Mouse (Mus musculus) bone marrow, adult 2 months (tissue): Measurements from ENCODE around the gene Slc2a4. TPM values are rescaled to one million over a fixed set of nuclear protein-coding genes. Genes with fewer than 3 reads are reported as not detected.

ENCODE experiments used
- H3K27ac ChIP-seq: fragments of 200-500 bp; 2 replicates; pipeline ENCODE4 v1.5.1; 2012; ENCODE audit warnings: low read depth, mild to moderate bottlenecking, control low read depth, inconsistent platforms, low read length; ENCODE audit not compliant: control insufficient read depth, poor library complexity, insufficient read depth
- H3K4me1 ChIP-seq: fragments of 200-500 bp; 2 replicates; pipeline ENCODE4 v1.6.1; 2011; ENCODE audit warnings: low read length; ENCODE audit not compliant: control insufficient read depth, insufficient read depth
- H3K4me3 ChIP-seq: fragments of 200-500 bp; replicated peaks from 2 replicates; pipeline ENCODE3; 2011; ENCODE audit warnings: mild to moderate bottlenecking, low read depth, low read length, control low read depth; ENCODE audit not compliant: control insufficient read depth
- CTCF ChIP-seq: fragments of 200-500 bp; IDR thresholded peaks from 2 replicates; pipeline ENCODE4 v1.5.1; 2011; ENCODE audit warnings: low read length, control low read depth; ENCODE audit not compliant: control insufficient read depth, insufficient read depth
- POLR2A ChIP-seq: fragments of 200-500 bp; IDR thresholded peaks from 2 replicates; pipeline ENCODE4 v1.6.1; 2011; ENCODE audit warnings: low read depth, mild to moderate bottlenecking, control low read depth, low read length, borderline replicate concordance; ENCODE audit not compliant: control insufficient read depth
- WGBS: fragments of 180-500 bp; shearing (Covaris S2); methylation state at CpG from one replicate; pipeline ENCODE4 v1.1.7; 2018; 5-methylcytosine and 5-hydroxymethylcytosine counted together
- polyA plus RNA-seq: library from polyadenylated mRNA; stranded (reverse); fragments of >200 nt; gene quantifications from 2 replicates; pipeline ENCODE4 v1.2.4, GENCODE M21; 2011; ENCODE audit warnings: low replicate concordance; ENCODE audit not compliant: missing spikeins, insufficient read depth, insufficient read length

The Slc2a4 gene
- polyA plus RNA-seq, 1 experiment, result 32.2 TPM

GRCm38 (mm10) chr11:69991711-69992110 is 43.7 kb upstream of the Slc2a4 start:
- WGBS, result under 1% methylated on average over 15 of the region's 15 CpGs
- peak overlapping the region; percentile 88 for H3K27ac ChIP-seq
- H3K4me3 ChIP-seq, result peak overlapping the region; percentile 99
- H3K4me1 ChIP-seq, result peaks cover 2% of the 10 kb centered on the region; the same call in 1 of the 2 replicates
- TF ChIP-seq CTCF (no peak), POLR2A (peak; percentile 5; the same call in 1 of the 2 replicates)

- H3K4me1 ChIP-seq, result peaks cover 2% of the 10 kb centered on the region; the same call in 1 of the 2 replicates
- peak within 1 kb of the TSS; percentile 99 for H3K4me3 ChIP-seq
- peak within 1 kb of the TSS; percentile 88 for H3K27ac ChIP-seq
- WGBS, result under 1% methylated on average over 40 of the region's 40 CpGs
- no peak for TF ChIP-seq CTCF
- TF ChIP-seq POLR2A, result peak; percentile 73
Measured at GRCm38 (mm10) chr11:69990850-69991691, 43.1 kb upstream of the Slc2a4 start, which contains the start of gene Gabarap. Gene Gabarap, plus strand, starts transcription at chr11:69991143.

GRCm38 (mm10) chr11:69989949-69990348 is 42.0 kb upstream of the Slc2a4 start:
- H3K4me3 ChIP-seq, result no peak overlapping the region
- 95% methylated on average over 8 of the region's 8 CpGs for WGBS
- TF ChIP-seq POLR2A, result no peak
- no peak for TF ChIP-seq CTCF
- no peak overlapping the region for H3K27ac ChIP-seq
- H3K4me1 ChIP-seq, result peaks cover 2% of the 10 kb centered on the region; the same call in 1 of the 2 replicates

- Histone ChIP-seq H3K4me1 (no peaks in the 10 kb centered on the region; the same call in 1 of the 2 replicates), H3K27ac (no peak overlapping the region), H3K4me3 (no peak overlapping the region)
- 92% methylated on average over 8 of the region's 8 CpGs for WGBS
- TF ChIP-seq POLR2A, result no peak
- no peak for TF ChIP-seq CTCF
Measured at GRCm38 (mm10) chr11:69984431-69984830, 36.4 kb upstream of the Slc2a4 start.

GRCm38 (mm10) chr11:69983377-69983776 is 35.4 kb upstream of the Slc2a4 start:
- H3K4me3 ChIP-seq, result no peak overlapping the region
- no peak for TF ChIP-seq CTCF
- TF ChIP-seq POLR2A, result no peak
- WGBS, result 81% methylated on average over 4 of the region's 4 CpGs
- H3K4me1 ChIP-seq, result no peaks in the 10 kb centered on the region; the same call in 1 of the 2 replicates
- H3K27ac ChIP-seq, result no peak overlapping the region

GRCm38 (mm10) chr11:69982877-69983276 is 34.9 kb upstream of the Slc2a4 start:
- TF ChIP-seq POLR2A (no peak), CTCF (no peak)
- Histone ChIP-seq H3K4me3 (no peak overlapping the region), H3K4me1 (no peaks in the 10 kb centered on the region; the same call in 1 of the 2 replicates), H3K27ac (no peak overlapping the region)
- WGBS, result 52% methylated on average over 5 of the region's 5 CpGs

- 63% methylated on average over 8 of the region's 8 CpGs for WGBS
- H3K27ac ChIP-seq, result peak within 1 kb of the TSS; percentile 85
Measured at GRCm38 (mm10) chr11:69982225-69982624, 34.2 kb upstream of the Slc2a4 start, which contains the start of gene Elp5. Gene Elp5, minus strand, starts transcription at chr11:69982517.

GRCm38 (mm10) chr11:69981141-69981762 is 33.3 kb upstream of the Slc2a4 start, which contains the start of gene Ctdnep1:
Gene Ctdnep1, plus strand, starts transcription at chr11:69981156.
- Histone ChIP-seq H3K4me1 (no peaks in the 10 kb centered on the region; the same call in 1 of the 2 replicates), H3K4me3 (peak within 1 kb of the TSS; percentile 72), H3K27ac (peak within 1 kb of the TSS; percentile 93)
- TF ChIP-seq CTCF, result no peak
- no peak for TF ChIP-seq POLR2A
- under 1% methylated on average over 43 of the region's 43 CpGs for WGBS

More at GRCm38 (mm10) chr11:69982225-69982624, 34.2 kb upstream of the Slc2a4 start, which contains the start of gene Elp5:
- TF ChIP-seq POLR2A (no peak), CTCF (no peak)
- Histone ChIP-seq H3K4me1 (no peaks in the 10 kb centered on the region; the same call in 1 of the 2 replicates), H3K4me3 (peak within 1 kb of the TSS; percentile 72)
